Mouse (Mus musculus) cerebral cortex, adult 2 months (tissue): ENCODE data around the gene Ankrd13a.

ENCODE experiments used
- WGBS: fragments of 180-500 bp; shearing (Covaris S2); methylation state at CpG from one replicate; pipeline ENCODE4 v1.1.7; 2018; 5-methylcytosine and 5-hydroxymethylcytosine counted together

Ankrd13a gene

DNA sequence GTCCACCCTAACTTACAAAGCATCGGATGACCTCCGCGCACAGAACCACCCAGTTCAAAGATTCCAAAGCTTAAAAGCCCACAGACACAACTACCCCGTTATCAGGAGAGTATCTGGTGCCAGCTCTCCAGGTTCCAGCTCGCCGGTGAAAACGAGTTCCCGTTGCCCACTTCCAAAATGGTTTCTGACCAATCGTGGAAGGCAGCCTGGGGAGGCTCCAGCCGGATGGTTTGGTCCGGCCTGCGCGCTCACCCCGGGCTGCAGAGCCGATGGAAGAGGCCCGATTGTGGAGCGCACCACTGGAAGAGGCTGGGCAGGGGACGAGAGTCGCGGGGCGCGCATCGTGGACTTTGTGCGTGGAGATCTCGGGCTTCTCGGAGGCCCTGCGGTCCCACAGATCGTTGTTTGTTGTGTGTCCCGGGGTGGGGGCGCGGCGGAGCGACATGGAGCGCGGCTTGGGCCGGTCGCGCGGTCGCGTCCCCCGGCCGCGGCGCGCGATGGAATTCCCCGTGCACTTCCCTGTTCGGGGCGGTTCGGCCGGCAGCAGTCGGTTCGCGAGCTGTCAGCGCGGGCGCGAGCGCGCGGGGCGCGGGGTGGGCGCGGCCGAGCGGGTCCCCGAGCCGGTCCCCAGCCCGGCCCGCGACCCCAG is at the start of gene Ankrd13a:
Gene Ankrd13a, plus strand, starts transcription at position 275 of the 649 bp plus-strand sequence.
- under 1% methylated on average over 70 of the region's 73 CpGs for WGBS

DNA sequence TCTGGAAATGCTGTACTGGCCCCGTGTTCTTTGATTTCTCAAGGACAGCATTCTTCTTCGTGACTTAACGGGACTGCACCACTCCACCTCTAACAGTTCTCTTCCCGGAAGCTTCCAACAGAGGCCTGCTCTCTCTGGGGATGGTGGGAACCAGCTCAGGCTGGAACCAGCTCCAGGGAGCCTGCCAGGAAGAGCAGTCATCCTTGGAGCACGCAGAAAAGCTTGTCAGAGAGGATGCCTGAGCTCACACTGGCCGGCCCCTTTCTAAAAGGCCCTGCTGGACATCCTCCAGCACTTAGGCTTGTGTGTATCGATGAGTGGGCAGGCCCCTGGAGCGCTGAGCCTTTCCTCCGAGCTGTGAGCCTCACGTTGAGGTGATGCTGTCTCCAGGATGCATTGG is 46.3 kb upstream of the Ankrd13a start:
- WGBS, result 63% methylated on average over 10 of the region's 10 CpGs

- WGBS, result 62% methylated on average over 10 of the region's 10 CpGs
Observed at GRCm38 (mm10) chr5:114730129-114730528, 44.3 kb upstream of the Ankrd13a start.

DNA sequence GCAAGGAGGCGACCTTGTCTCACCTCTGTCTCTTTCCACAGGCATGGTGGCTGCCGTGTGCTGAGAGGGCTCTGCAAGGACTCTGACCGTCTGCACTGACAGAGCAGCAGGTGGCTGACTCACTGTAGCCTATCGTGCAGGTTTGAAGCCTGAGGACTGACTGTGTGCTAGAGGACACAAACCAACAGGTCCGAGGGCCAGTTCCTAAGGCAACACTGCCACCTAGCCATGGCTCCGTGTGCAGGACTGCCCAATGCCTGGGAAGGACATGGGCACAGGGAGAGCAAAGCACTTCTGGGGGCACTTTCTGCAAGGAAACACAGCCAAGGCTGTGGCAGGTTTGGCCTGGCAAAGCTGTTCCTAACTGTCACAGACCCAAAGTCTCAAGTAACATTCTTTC is 43.0 kb upstream of the Ankrd13a start:
- WGBS, result 69% methylated on average over 6 of the region's 6 CpGs

- 89% methylated on average over 15 of the region's 15 CpGs for WGBS
Observed at GRCm38 (mm10) chr5:114731969-114732368, 42.5 kb upstream of the Ankrd13a start.

GRCm38 (mm10) chr5:114733606-114734005 is 40.9 kb upstream of the Ankrd13a start:
- WGBS, result 96% methylated on average over 15 of the region's 15 CpGs

GRCm38 (mm10) chr5:114737090-114737887 is 37.2 kb upstream of the Ankrd13a start:
- 72% methylated on average over 21 of the region's 21 CpGs for WGBS

DNA sequence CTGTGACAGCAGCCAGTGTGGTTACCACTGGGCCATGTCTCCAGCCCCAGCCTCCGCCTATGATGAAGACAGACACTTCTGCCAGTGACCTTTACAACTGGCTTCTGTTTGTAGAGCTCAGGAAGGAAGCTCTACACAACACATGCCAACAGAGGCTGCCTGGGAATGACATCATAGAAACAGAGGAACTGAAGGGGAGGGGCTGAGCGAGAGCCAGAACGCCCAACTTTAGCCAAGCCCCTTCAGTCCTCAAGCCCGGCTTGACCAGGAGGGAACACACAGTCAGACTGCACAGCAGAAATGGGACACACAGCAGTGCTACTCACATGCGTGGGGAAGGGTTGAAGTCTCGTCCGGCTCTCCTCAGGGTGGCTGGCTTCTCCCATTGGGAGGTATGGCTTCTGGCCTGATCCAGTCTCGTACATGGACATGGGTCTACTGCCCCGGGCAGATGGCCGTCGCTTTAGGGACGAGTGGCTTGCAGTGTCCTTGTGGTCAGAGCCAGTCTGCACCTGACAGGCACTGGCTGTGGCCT is 35.7 kb upstream of the Ankrd13a start:
- 62% methylated on average over 12 of the region's 12 CpGs for WGBS

- WGBS, result 38% methylated on average over 4 of the region's 4 CpGs
Observed at GRCm38 (mm10) chr5:114740595-114740994, 33.9 kb upstream of the Ankrd13a start.

GRCm38 (mm10) chr5:114742572-114742971 is 31.9 kb upstream of the Ankrd13a start:
- WGBS, result 61% methylated on average over 10 of the region's 10 CpGs

GRCm38 (mm10) chr5:114742998-114743696 is 31.3 kb upstream of the Ankrd13a start:
- WGBS, result 49% methylated on average over 13 of the region's 13 CpGs

DNA sequence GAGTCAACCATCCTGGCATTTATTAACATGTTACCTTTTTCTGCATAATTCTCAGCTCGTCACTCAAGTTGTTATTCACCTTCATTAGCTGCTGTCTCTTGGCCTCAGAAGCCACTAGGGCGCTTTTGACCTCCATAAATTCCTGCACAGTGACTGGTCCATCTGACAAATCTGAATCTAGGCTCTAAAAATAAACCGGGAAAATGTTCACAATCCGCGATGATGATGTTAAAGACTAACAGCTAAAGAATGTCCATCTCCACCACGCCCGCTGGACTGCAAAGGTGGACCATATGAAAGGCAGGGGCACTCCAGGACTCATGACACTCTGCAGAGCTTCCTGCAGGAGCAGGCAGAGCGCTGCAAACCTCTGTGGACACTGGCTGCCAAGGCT is 30.8 kb upstream of the Ankrd13a start:
- WGBS, result 87% methylated on average over 8 of the region's 8 CpGs

GRCm38 (mm10) chr5:114745581-114745980 is 28.9 kb upstream of the Ankrd13a start:
- 60% methylated on average over 5 of the region's 5 CpGs for WGBS

GRCm38 (mm10) chr5:114746886-114747285 is 27.6 kb upstream of the Ankrd13a start:
- WGBS, result 77% methylated on average over 4 of the region's 4 CpGs

DNA sequence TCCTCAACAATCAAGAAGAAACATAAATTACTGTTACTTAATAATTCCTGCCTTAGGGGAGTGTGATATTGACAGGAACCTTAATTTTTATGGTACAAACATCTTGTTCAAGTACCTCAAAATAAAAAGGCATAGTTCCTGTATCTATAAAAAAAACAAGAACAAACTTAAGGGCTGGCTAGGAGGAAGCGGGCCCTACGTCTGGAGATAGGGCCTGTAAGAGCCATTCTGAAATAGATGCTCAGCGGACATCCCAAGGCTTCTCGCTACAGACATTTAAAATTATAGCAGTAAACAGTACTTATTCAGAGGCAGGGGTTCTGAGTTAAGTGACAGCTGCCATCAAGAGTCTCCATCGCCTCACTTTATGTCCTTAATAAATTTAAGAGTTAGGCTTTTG is 27.0 kb upstream of the Ankrd13a start:
- WGBS, result 92% methylated on average over 5 of the region's 5 CpGs

GRCm38 (mm10) chr5:114750325-114750724 is 24.2 kb upstream of the Ankrd13a start:
- WGBS, result 89% methylated on average over 10 of the region's 10 CpGs

DNA sequence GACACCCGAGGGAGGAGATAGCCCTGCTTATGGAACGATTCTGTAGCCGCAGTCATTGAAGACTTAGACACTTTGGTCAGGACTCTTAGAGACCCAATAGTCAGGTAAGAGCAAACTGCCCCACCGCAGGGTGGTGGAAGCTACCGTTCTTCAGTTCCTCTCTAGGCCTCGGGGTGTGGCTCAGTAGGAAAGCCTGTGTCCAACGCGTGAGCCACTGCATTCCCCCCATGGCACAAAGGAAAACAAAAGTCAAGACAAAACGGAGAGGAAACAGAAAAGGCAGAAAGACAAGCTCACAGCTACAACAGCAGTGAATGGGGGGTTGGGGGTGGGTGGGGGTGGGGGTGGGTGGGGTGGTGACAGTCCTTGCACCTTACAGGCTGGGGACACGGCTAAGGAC is 22.1 kb upstream of the Ankrd13a start:
- 85% methylated on average over 10 of the region's 10 CpGs for WGBS

DNA sequence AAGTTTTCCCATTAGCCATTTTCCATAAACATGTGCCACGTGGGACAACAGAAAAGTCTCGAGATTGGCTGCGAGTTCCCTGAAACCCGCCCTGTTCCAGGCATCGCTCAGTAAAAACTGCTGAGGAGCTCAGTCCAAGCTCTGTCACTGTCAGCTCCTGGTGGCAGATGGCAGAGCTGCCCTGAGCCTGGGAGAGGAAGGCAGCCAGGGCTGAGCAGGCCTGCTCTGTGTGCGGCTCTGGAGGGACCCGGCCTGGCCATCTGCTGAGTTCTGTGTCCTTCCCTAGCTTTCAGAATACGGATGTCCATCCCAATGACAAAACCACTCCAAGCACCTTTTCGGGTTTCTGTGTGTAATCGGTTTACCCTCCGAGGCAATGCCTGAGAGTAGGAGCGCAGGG is 21.1 kb upstream of the Ankrd13a start:
- 73% methylated on average over 12 of the region's 12 CpGs for WGBS

DNA sequence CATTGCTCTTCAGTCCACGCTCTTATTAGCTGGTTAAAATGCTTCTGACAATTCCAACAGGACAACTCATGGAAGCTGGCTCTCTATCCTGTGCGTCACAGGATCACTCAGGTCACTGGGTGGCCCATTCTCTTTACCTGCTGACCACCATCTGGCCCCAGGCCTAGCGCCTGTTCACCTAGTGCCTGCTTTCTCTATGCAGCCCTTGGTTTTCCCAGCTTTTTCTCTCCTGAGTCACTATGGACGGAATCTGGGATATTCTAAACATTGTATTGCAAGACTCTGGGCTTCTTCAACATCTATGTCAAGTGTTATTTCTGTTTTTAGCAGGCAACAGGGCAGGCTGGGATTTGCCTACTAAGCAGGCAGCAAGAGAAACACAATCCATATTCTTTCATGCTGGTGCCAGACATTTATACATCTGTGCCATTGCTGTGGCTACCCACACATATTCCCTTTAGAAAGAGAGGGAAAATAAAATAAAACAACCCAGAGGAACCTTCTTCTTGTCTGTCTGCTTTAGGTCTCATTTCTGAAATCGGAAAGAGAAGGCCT is 14.9 kb upstream of the Ankrd13a start:
- 79% methylated on average over 5 of the region's 5 CpGs for WGBS

- WGBS, result 80% methylated on average over 8 of the region's 8 CpGs
Observed at GRCm38 (mm10) chr5:114761980-114762379, 12.5 kb upstream of the Ankrd13a start.

- WGBS, result 69% methylated on average over 18 of the region's 18 CpGs
Observed at GRCm38 (mm10) chr5:114764812-114765735, 9.4 kb upstream of the Ankrd13a start.
